ENCODE assay signal across 11 mouse cellular contexts in the genomic region with DNA sequence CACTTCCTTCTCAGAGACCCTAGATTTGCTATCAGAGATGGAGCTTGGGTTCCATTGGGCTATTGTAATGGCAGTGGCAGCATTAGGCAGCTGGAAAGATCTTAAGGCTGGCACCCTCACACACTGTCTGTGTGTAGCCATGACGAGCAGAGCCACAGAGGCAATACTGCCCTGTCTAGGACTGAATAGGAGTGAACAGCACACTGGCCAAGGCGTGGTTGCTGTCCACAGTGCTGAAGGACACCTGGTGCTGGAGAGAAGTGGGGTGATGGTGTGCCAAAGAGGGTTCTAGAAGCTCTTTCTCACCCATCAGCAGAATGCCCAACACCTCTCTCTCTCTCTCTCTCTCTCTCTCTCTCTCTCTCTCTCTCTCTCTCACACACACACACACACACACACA.
DNase-seq lines count a peak whose midpoint lies in the region; ATAC-seq and TF ChIP-seq lines count a peak whose summit lies in the region.
"Had no signal": no experiment of that assay in that cellular context is flagged by ENCODE, and none has a peak within 500 bp of the region (broad histone marks: within the 10 kb centered on the region; RNA-seq: fewer than 3 reads in every experiment).

No protein-coding gene starts in this region.

- no peaks in the 10 kb centered on the region for H3K9me3 ChIP-seq in kidney, postnatal 0 days (replicated peaks; ENCODE audit: low read length)
- H3K9me3 ChIP-seq in kidney, embryonic 16.5 days (ENCODE audit: low read length), result no peaks in the 10 kb centered on the region
- H3K9me3 ChIP-seq in limb, embryonic 10.5 days (replicated peaks), result no peaks in the 10 kb centered on the region
- H3K9me3 ChIP-seq in forebrain, embryonic 16.5 days (ENCODE audit: control insufficient read depth, low read length), result no peaks in the 10 kb centered on the region
- no peaks in the 10 kb centered on the region for H3K9me3 ChIP-seq in liver, embryonic 11.5 days (ENCODE audit: control insufficient read depth, low read length)
- H3K9me3 ChIP-seq: hindbrain, embryonic 15.5 days; neural tube, embryonic 13.5 days had no signal

- intact Hi-C loops in left cerebral cortex, adult 2 months (cut with DNase I), result no loop called here

- DNase-seq in kidney, postnatal 0 days (ENCODE audit: low spot score), result peak; percentile 55
- peak; percentile 8 to 9 for DNase-seq in B cell, adult 2 months
- peak; percentile 31 for DNase-seq in R1 (ENCODE audit: low read depth, low spot score)
- peak; percentile 60 for DNase-seq in limb, embryonic 10.5 days (ENCODE audit: low spot score)
- DNase-seq in left cerebral cortex, adult 2 months (ENCODE audit: extremely low spot score in 1 of 2, low spot score in 2 of 2), result no peak
- DNase-seq in liver, embryonic 11.5 days (ENCODE audit: low spot score), result no peak
- DNase-seq: cerebellum, postnatal 25 days had no signal

- H3K27ac ChIP-seq in kidney, postnatal 0 days, result no peak overlapping the region
- no peak overlapping the region for H3K27ac ChIP-seq in kidney, embryonic 16.5 days (ENCODE audit: low read length)
- no peak overlapping the region for H3K27ac ChIP-seq in limb, embryonic 10.5 days
- no peak overlapping the region for H3K27ac ChIP-seq in forebrain, embryonic 16.5 days (ENCODE audit: low read length)
- H3K27ac ChIP-seq in left cerebral cortex, adult 2 months, result no peak overlapping the region
- no peak overlapping the region for H3K27ac ChIP-seq in liver, embryonic 11.5 days (ENCODE audit: low read depth, low read length)
- H3K27ac ChIP-seq: hindbrain, embryonic 15.5 days; neural tube, embryonic 13.5 days had no signal

- H3K4me1 ChIP-seq in kidney, postnatal 0 days (replicated peaks; ENCODE audit: insufficient read depth, low read length), result no peaks in the 10 kb centered on the region
- no peaks in the 10 kb centered on the region for H3K4me1 ChIP-seq in kidney, embryonic 16.5 days (ENCODE audit: insufficient read depth, low read length)
- H3K4me1 ChIP-seq in limb, embryonic 10.5 days, result no peaks in the 10 kb centered on the region
- 0 out of 2 replicates have a peak, but pooled peaks cover 3% of the 10 kb centered on the region for H3K4me1 ChIP-seq in forebrain, embryonic 16.5 days (replicated peaks; ENCODE audit: control insufficient read depth, insufficient read depth, low read length)
- H3K4me1 ChIP-seq in liver, embryonic 11.5 days (replicated peaks; ENCODE audit: control insufficient read depth, insufficient read depth, low read length), result no peaks in the 10 kb centered on the region

- 24% methylated on average over 2 of the region's 2 CpGs for WGBS in kidney, postnatal 0 days
- 38% methylated on average over 2 of the region's 2 CpGs for WGBS in kidney, embryonic 16.5 days
- 44% methylated on average over 2 of the region's 2 CpGs for WGBS in limb, embryonic 10.5 days
- 42% methylated on average over 2 of the region's 2 CpGs for WGBS in forebrain, embryonic 16.5 days
- 24% methylated on average over 2 of the region's 2 CpGs for WGBS in liver, embryonic 11.5 days

- H3K27me3 ChIP-seq in kidney, postnatal 0 days (ENCODE audit: insufficient read depth, low read length), result no peaks in the 10 kb centered on the region
- no peaks in the 10 kb centered on the region for H3K27me3 ChIP-seq in kidney, embryonic 16.5 days (ENCODE audit: insufficient read depth, low read length)
- H3K27me3 ChIP-seq in limb, embryonic 10.5 days (ENCODE audit: low read depth, poor library complexity, severe bottlenecking), result no peaks in the 10 kb centered on the region
- no peaks in the 10 kb centered on the region for H3K27me3 ChIP-seq in forebrain, embryonic 16.5 days (replicated peaks; ENCODE audit: control insufficient read depth, insufficient read depth, low read length)
- no peaks in the 10 kb centered on the region for H3K27me3 ChIP-seq in liver, embryonic 11.5 days (replicated peaks; ENCODE audit: control insufficient read depth, insufficient read depth, low read length)
- H3K27me3 ChIP-seq: hindbrain, embryonic 15.5 days; neural tube, embryonic 13.5 days had no signal

- no peak overlapping the region for H3K4me2 ChIP-seq in kidney, postnatal 0 days (ENCODE audit: low read length)
- H3K4me2 ChIP-seq in kidney, embryonic 16.5 days (replicated peaks; ENCODE audit: low read depth, low read length), result no peak overlapping the region
- H3K4me2 ChIP-seq in forebrain, embryonic 16.5 days (ENCODE audit: low read length), result no peak overlapping the region
- H3K4me2 ChIP-seq in liver, embryonic 11.5 days, result no peak overlapping the region
- H3K4me2 ChIP-seq: hindbrain, embryonic 15.5 days; neural tube, embryonic 13.5 days had no signal

- TF ChIP-seq CTCF in kidney, postnatal 0 days (IDR thresholded peaks at IDR 0.05; ENCODE audit: low read depth), result no peak
- no peak for TF ChIP-seq CTCF in left cerebral cortex, adult 2 months (IDR thresholded peaks at IDR 0.05)

- H3K9ac ChIP-seq in kidney, postnatal 0 days (ENCODE audit: low read depth, low read length), result no peak overlapping the region
- H3K9ac ChIP-seq in kidney, embryonic 16.5 days (replicated peaks; ENCODE audit: low read length), result no peak overlapping the region
- H3K9ac ChIP-seq in forebrain, embryonic 16.5 days (replicated peaks; ENCODE audit: low read depth, low read length), result no peak overlapping the region
- H3K9ac ChIP-seq in liver, embryonic 11.5 days (ENCODE audit: low read depth, low read length), result no peak overlapping the region
- H3K9ac ChIP-seq: hindbrain, embryonic 15.5 days; neural tube, embryonic 13.5 days had no signal

- no peak overlapping the region for H3K4me3 ChIP-seq in kidney, postnatal 0 days (replicated peaks; ENCODE audit: low read depth, low read length)
- no peak overlapping the region for H3K4me3 ChIP-seq in kidney, embryonic 16.5 days (ENCODE audit: low read length)
- no peak overlapping the region for H3K4me3 ChIP-seq in limb, embryonic 10.5 days
- no peak overlapping the region for H3K4me3 ChIP-seq in forebrain, embryonic 16.5 days (replicated peaks; ENCODE audit: low read length)
- no peak overlapping the region for H3K4me3 ChIP-seq in left cerebral cortex, adult 2 months
- H3K4me3 ChIP-seq in liver, embryonic 11.5 days (ENCODE audit: low read depth, low read length), result no peak overlapping the region
- H3K4me3 ChIP-seq: hindbrain, embryonic 15.5 days; neural tube, embryonic 13.5 days had no signal

- no peak for ATAC-seq in kidney, postnatal 0 days (replicated peaks; ENCODE audit: low FRiP score, low read depth)
- no peak for ATAC-seq in kidney, embryonic 16.5 days (ENCODE audit: low FRiP score, low TSS enrichment)
- ATAC-seq in forebrain, embryonic 16.5 days, result no peak
- ATAC-seq in liver, embryonic 11.5 days (replicated peaks; ENCODE audit: low FRiP score), result no peak

- no peaks in the 10 kb centered on the region for H3K36me3 ChIP-seq in kidney, postnatal 0 days (ENCODE audit: insufficient read depth, low read length)
- no peaks in the 10 kb centered on the region for H3K36me3 ChIP-seq in kidney, embryonic 16.5 days (ENCODE audit: insufficient read depth, low read length)
- no peaks in the 10 kb centered on the region for H3K36me3 ChIP-seq in limb, embryonic 10.5 days
- H3K36me3 ChIP-seq in forebrain, embryonic 16.5 days (ENCODE audit: control insufficient read depth, insufficient read depth), result no peaks in the 10 kb centered on the region
- no peaks in the 10 kb centered on the region for H3K36me3 ChIP-seq in liver, embryonic 11.5 days (ENCODE audit: control insufficient read depth, insufficient read depth, low read length)
- H3K36me3 ChIP-seq: hindbrain, embryonic 15.5 days; neural tube, embryonic 13.5 days had no signal

Comparison
In these comparisons a context has a peak if more than half of its experiments do, and no peak if none do; other contexts are left out.
1. DNase-seq: peak in kidney, postnatal 0 days (single experiment), B cell, adult 2 months (2 of 2), R1 (single experiment) and limb, embryonic 10.5 days (single experiment); none in left cerebral cortex, adult 2 months (0 of 2) and liver, embryonic 11.5 days (single experiment).